Mouse (Mus musculus) MEL (cell line): ENCODE measurements around the gene Trim27.

Experiments used
- CTCF ChIP-seq, 3 experiments: IDR thresholded peaks in 2 of 3; conservative IDR thresholded peaks in 1 of 3; 2 replicates each; pipeline ENCODE4 v1.5.1; 2011 to 2012; ENCODE audit warnings: low read length in 3 of 3, low read depth in 2 of 3, mild to moderate bottlenecking in 2 of 3, improper control_type of control experiment in 1 of 3, inconsistent platforms in 1 of 3, mixed read lengths in 1 of 3, moderate library complexity in 1 of 3; ENCODE audit not compliant: control insufficient read depth in 1 of 3, insufficient read depth in 1 of 3, poor library complexity in 1 of 3, severe bottlenecking in 1 of 3
- ETS1 ChIP-seq: IDR thresholded peaks from 2 replicates; pipeline ENCODE4 v1.6.1; 2012; ENCODE audit warnings: low read depth, mild to moderate bottlenecking, inconsistent platforms, low read length, improper control_type of control experiment, moderate library complexity
- JUND ChIP-seq: IDR thresholded peaks from 2 replicates; pipeline ENCODE4 v1.6.1; 2011; ENCODE audit warnings: low read depth, mild to moderate bottlenecking, improper control_type of control experiment, low read length
- MXI1 ChIP-seq: IDR thresholded peaks from 2 replicates; pipeline ENCODE4 v1.6.1; 2011; ENCODE audit warnings: mild to moderate bottlenecking, low read depth, low read length, improper control_type of control experiment
- NRF1 ChIP-seq: IDR thresholded peaks from 2 replicates; pipeline ENCODE4 v1.6.1; 2014; ENCODE audit warnings: low read depth, mild to moderate bottlenecking, inconsistent platforms, low read length, improper control_type of control experiment, moderate library complexity; ENCODE audit not compliant: poor library complexity, insufficient read depth, severe bottlenecking
- POLR2A ChIP-seq, 2 experiments: IDR thresholded peaks; 2 replicates each; pipeline ENCODE4 v1.6.1; 2011 to 2012; ENCODE audit warnings: low read length in 2 of 2, mild to moderate bottlenecking in 2 of 2, control low read depth in 1 of 2, improper control_type of control experiment in 1 of 2, low read depth in 1 of 2, moderate library complexity in 1 of 2; ENCODE audit not compliant: control insufficient read depth in 1 of 2, insufficient read depth in 1 of 2, poor library complexity in 1 of 2
- POLR2AphosphoS2 ChIP-seq: IDR thresholded peaks from 2 replicates; pipeline ENCODE4 v1.6.1; 2011; ENCODE audit warnings: low read length, improper control_type of control experiment
- SIN3A ChIP-seq: IDR thresholded peaks from 2 replicates; pipeline ENCODE4 v1.6.1; 2012; ENCODE audit warnings: low read length, improper control_type of control experiment, inconsistent platforms
- TBP ChIP-seq: IDR thresholded peaks from 2 replicates; pipeline ENCODE4 v1.8.0; 2011; ENCODE audit warnings: low read depth, low read length, improper control_type of control experiment
- USF1 ChIP-seq: IDR thresholded peaks from 2 replicates; pipeline ENCODE4 v1.6.1; 2014; ENCODE audit warnings: low read depth, mild to moderate bottlenecking, inconsistent platforms, low read length, improper control_type of control experiment, moderate library complexity

GRCm38 (mm10) chr13:21240788-21241187 is 61.5 kb downstream of the Trim27 start:
- TF ChIP-seq MXI1 = no peak
- no peak for TF ChIP-seq CTCF (IDR thresholded peaks at IDR 0.05 in 2 of 3, conservative IDR thresholded peaks at IDR 0.05 in 1 of 3; ENCODE audit: control insufficient read depth in 1 of 3, insufficient read depth in 1 of 3, low read depth in 2 of 3, low read length in 3 of 3, poor library complexity in 1 of 3, severe bottlenecking in 1 of 3)
- no peak; the same call in none of the 2 replicates for TF ChIP-seq SIN3A
- TF ChIP-seq USF1 = no peak
- TF ChIP-seq JUND = no peak
- TF ChIP-seq TBP = peak; percentile 100
- TF ChIP-seq POLR2A (IDR thresholded peaks at IDR 0.05; ENCODE audit: control insufficient read depth in 1 of 2, insufficient read depth in 1 of 2, low read depth in 1 of 2, low read length in 2 of 2, poor library complexity in 1 of 2) = no peak
- no peak for TF ChIP-seq POLR2AphosphoS2
- TF ChIP-seq ETS1 = no peak
- TF ChIP-seq NRF1 = 0 out of 2 replicates have a peak, but pooled peaks have one; percentile 20
